Mouse (Mus musculus): ENCODE results near the gene Dgkb.

DNA sequence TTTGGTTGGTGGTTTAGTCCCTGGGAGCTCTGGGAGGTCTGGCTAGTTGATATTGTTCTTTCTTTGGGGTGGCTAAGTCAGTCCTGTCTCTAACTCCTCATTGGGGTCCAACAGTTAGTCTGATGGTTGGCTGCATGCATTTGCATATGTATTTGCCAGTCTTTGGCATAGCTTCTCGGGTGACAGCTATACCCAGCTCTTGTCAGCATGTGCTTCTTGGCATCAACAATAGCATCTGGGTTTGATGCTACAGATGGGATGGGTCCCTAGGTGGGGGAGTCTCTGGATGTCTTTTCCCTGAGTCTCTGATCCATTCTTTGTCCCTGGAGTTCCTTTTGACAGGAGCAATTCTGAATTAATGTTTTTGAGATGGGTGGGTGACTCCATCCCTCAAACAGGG lies 790.6 kb downstream of the Dgkb start:
- TF ChIP-seq GATA1 (IDR thresholded peaks at IDR 0.05; ENCODE audit: borderline replicate concordance, low read length) (no peak), FLI1 (IDR thresholded peaks at IDR 0.05; ENCODE audit: low read length) (no peak)

Measured in megakaryocyte, embryonic 14.5 days (primary cell).